8 mouse cellular contexts compared by ENCODE assay signal in the genomic region with DNA sequence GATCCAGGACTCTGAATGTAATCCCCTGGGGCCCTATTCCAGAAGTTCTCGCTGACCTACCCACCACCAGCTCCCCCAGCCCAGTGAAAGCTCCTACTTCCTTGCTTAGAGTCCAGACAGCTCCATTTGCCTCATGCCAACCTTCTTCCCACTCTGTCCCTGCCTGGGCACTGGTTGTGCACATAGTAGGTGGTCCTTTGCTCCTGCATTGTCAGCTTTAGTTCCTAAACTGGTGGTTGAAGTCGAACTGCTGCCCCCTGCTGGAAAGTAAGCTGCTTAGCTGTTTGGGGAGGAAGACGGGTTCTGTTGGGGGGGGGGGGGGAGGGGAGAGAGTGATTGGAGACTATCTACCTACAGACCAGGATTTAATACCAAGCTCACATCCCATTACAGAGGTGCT. TPM values are rescaled to one million over a fixed set of nuclear protein-coding genes. Genes with fewer than 3 reads are reported as not detected.
DNase-seq lines count a peak whose midpoint lies in the region; ATAC-seq and TF ChIP-seq lines count a peak whose summit lies in the region.

No protein-coding gene starts in this region.

- H3K4me3 ChIP-seq in left cerebral cortex, adult 2 months: no peak overlapping the region

- ATAC-seq in megakaryocyte progenitor cell, adult 5-6 weeks (replicated peaks; ENCODE audit: poor library complexity): peak; percentile 53

- peak; percentile 20 to 47 for DNase-seq in cerebellum, postnatal 25 days
- DNase-seq in cerebellum, postnatal 4 days (ENCODE audit: low spot score in 2 of 2): no peak
- peak in 1 of 2 experiments; percentile 7 for DNase-seq in left cerebral cortex, adult 2 months (ENCODE audit: extremely low spot score in 1 of 2, low spot score in 2 of 2)
- DNase-seq in left cerebral cortex, postnatal 25 days (ENCODE audit: low spot score in 2 of 2): no peak
- peak; percentile 47 for DNase-seq in adipocyte (ENCODE audit: low spot score)
- no peak for DNase-seq in frontal cortex, postnatal 25 days (ENCODE audit: low spot score in 2 of 2)
- no peak for DNase-seq in urinary bladder, postnatal 14 days (ENCODE audit: low spot score)

- TF ChIP-seq CTCF in left cerebral cortex, adult 2 months (IDR thresholded peaks at IDR 0.05): peak; percentile 47

- no peak overlapping the region for H3K27ac ChIP-seq in left cerebral cortex, adult 2 months

- intact Hi-C loops in left cerebral cortex, adult 2 months (cut with DNase I): loop anchor here (1.0 kb wide), 1 partner anchor 46 kb away; no protein-coding TSS in a partner anchor
- intact Hi-C loops in left cerebral cortex, postnatal 25 days (cut with DNase I): no loop called here

RNA-seq across cellular contexts. Expression of a gene that starts 2.4 kb away (rescaled TPM):
- total RNA-seq in left cerebral cortex, adult 2 months (2021): not detected
- total RNA-seq in left cerebral cortex, postnatal 25 days (2021): not detected
- not detected in 2 replicates for total RNA-seq in megakaryocyte progenitor cell, adult 5-6 weeks (2015)
- total RNA-seq in megakaryocyte progenitor cell, adult 5-6 weeks (2017): not detected in 2 replicates

RNA-seq across cellular contexts. Expression of a gene that starts 9.2 kb away (rescaled TPM):
- 10 to 100 TPM; 20.3 to 20.7 TPM for total RNA-seq in left cerebral cortex, adult 2 months (2021)
- 10 to 100 TPM; 14.2 to 17.2 TPM for total RNA-seq in left cerebral cortex, postnatal 25 days (2021)
- total RNA-seq in megakaryocyte progenitor cell, adult 5-6 weeks (2015): 0.05 TPM in 1 of 2 replicates, not detected in the other
- total RNA-seq in megakaryocyte progenitor cell, adult 5-6 weeks (2017): 0.08 and 0.17 TPM in 2 replicates

RNA-seq across cellular contexts. Expression of a gene that starts 10.3 kb away (rescaled TPM):
- total RNA-seq in left cerebral cortex, adult 2 months (2021): not detected
- not detected for total RNA-seq in left cerebral cortex, postnatal 25 days (2021)
- not detected in 2 replicates for total RNA-seq in megakaryocyte progenitor cell, adult 5-6 weeks (2015)
- not detected in 2 replicates for total RNA-seq in megakaryocyte progenitor cell, adult 5-6 weeks (2017)

RNA-seq across cellular contexts. Expression of a gene that starts 19.8 kb away (rescaled TPM):
- not detected for total RNA-seq in left cerebral cortex, adult 2 months (2021)
- not detected for total RNA-seq in left cerebral cortex, postnatal 25 days (2021)
- not detected in 2 replicates for total RNA-seq in megakaryocyte progenitor cell, adult 5-6 weeks (2015)
- total RNA-seq in megakaryocyte progenitor cell, adult 5-6 weeks (2017): not detected in 2 replicates

RNA-seq across cellular contexts. Expression of a gene that starts 41.3 kb away (rescaled TPM):
- not detected for total RNA-seq in left cerebral cortex, adult 2 months (2021)
- total RNA-seq in left cerebral cortex, postnatal 25 days (2021): not detected
- not detected in 2 replicates for total RNA-seq in megakaryocyte progenitor cell, adult 5-6 weeks (2015)
- not detected in 2 replicates for total RNA-seq in megakaryocyte progenitor cell, adult 5-6 weeks (2017)

Comparison
In these comparisons a context has a peak if more than half of its experiments do, and no peak if none do; other contexts are left out.
1. DNase-seq: peak in cerebellum, postnatal 25 days (2 of 2) and adipocyte (single experiment); none in cerebellum, postnatal 4 days (0 of 2), left cerebral cortex, postnatal 25 days (0 of 2), frontal cortex, postnatal 25 days (0 of 2) and urinary bladder, postnatal 14 days (single experiment).
2. RNA of a gene that starts 9.2 kb away (total RNA-seq): 20.3 to 20.7 TPM in left cerebral cortex, adult 2 months and 14.2 to 17.2 TPM in left cerebral cortex, postnatal 25 days; 0.05 to 0.17 TPM in megakaryocyte progenitor cell, adult 5-6 weeks; every median in the first group is over 10 times any median in the second.